Mouse (Mus musculus) heart, adult 2 months (tissue): Measurements from ENCODE around the gene Lingo3.

Experiments used
- CTCF ChIP-seq: fragments of 200-600 bp; IDR thresholded peaks from 2 replicates; pipeline ENCODE4 v1.8.1; 2022; ENCODE audit warnings: antibody characterized with exemption, mild to moderate bottlenecking, moderate library complexity
- POLR2A ChIP-seq: fragments of 200-500 bp; IDR thresholded peaks from 2 replicates; pipeline ENCODE4 v1.6.1; 2011; ENCODE audit warnings: mild to moderate bottlenecking, low read depth, low read length, control low read depth; ENCODE audit not compliant: insufficient read depth

GRCm38 (mm10) chr10:80874035-80874434 lies 30.2 kb upstream of the Lingo3 start:
- no peak for TF ChIP-seq CTCF
- no peak for TF ChIP-seq POLR2A
